Mouse (Mus musculus) embryonic facial prominence, embryonic 13.5 days (tissue): ENCODE data around the gene Frmpd1. TPM values are rescaled to one million over a fixed set of nuclear protein-coding genes. Genes with fewer than 3 reads are reported as not detected.
A peak's percentile ranks its signal among the peaks of the same experiment; 100 is the strongest.

ENCODE experiments used
- ATAC-seq: fragments of 200-750 bp; cut with Nextera tagmentation; 2 replicates; pipeline ENCODE4 v1.8.0; 2017; ENCODE audit warnings: low read depth; ENCODE audit not compliant: insufficient number of reproducible peaks, insufficient read depth, low FRiP score, low TSS enrichment
- H3K27ac ChIP-seq: fragments of 300-500 bp; sonication (generic); 2 replicates; pipeline ENCODE4 v1.5.1; 2015; ENCODE audit warnings: moderate library complexity, mild to moderate bottlenecking, inconsistent platforms
- H3K27me3 ChIP-seq: fragments of 300-500 bp; sonication (generic); 2 replicates; pipeline ENCODE4 v1.6.1; 2015; ENCODE audit warnings: mild to moderate bottlenecking, inconsistent platforms
- H3K36me3 ChIP-seq: fragments of 300-500 bp; sonication (generic); 2 replicates; pipeline ENCODE4 v1.6.1; 2015; ENCODE audit warnings: mild to moderate bottlenecking, inconsistent platforms
- H3K4me1 ChIP-seq: fragments of 300-500 bp; sonication (generic); 2 replicates; pipeline ENCODE4 v1.6.1; 2015; ENCODE audit warnings: inconsistent platforms
- H3K4me2 ChIP-seq: fragments of 300-500 bp; sonication (generic); 2 replicates; pipeline ENCODE4 v1.6.1; 2015; ENCODE audit warnings: moderate library complexity, mild to moderate bottlenecking, inconsistent platforms
- H3K4me3 ChIP-seq: fragments of 300-500 bp; sonication (generic); 2 replicates; pipeline ENCODE4 v1.5.1; 2015; ENCODE audit warnings: mild to moderate bottlenecking, inconsistent platforms
- H3K9ac ChIP-seq: fragments of 300-500 bp; sonication (generic); 2 replicates; pipeline ENCODE4 v1.6.1; 2015; ENCODE audit warnings: mild to moderate bottlenecking, inconsistent platforms
- H3K9me3 ChIP-seq: fragments of 300-500 bp; sonication (generic); 2 replicates; pipeline ENCODE4 v1.6.1; 2016; ENCODE audit warnings: inconsistent platforms
- WGBS: fragments of 180-500 bp; shearing (Covaris S2); methylation state at CpG from one replicate; pipeline ENCODE4 v1.1.7; 2015; ENCODE audit warnings: mixed read lengths; 5-methylcytosine and 5-hydroxymethylcytosine counted together
- polyA plus RNA-seq: library from polyadenylated mRNA; unstranded; fragments of >200 nt; fragmentation: Nextera tagmentation; extraction: Ambion mirVana; gene quantifications from 2 replicates; pipeline ENCODE4 v1.2.1, GENCODE M21; 2015

Frmpd1 gene
- polyA plus RNA-seq, 1 experiment from 2014 or later, result 2.6 TPM

DNA sequence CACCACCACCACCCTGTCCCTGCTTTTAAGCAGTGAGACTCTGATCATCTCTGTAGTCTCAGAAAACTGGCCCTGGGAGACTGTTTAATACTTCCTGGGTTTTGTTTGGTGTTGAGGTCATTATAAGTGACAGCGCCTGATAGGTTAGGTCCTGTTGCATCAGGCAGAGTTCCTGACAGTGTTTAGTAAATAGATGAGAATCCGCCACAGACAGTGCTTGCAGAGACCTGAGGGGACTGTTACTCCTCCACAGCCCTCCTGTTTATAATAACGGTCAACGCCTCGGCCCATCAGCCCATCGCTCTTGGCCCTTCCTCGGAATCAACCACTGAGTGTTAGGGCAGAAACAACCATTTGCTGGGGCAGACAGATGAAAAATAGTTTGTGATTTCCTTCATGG, 57.5 kb downstream of the Frmpd1 start:
- Histone ChIP-seq H3K4me1 (no peaks in the 10 kb centered on the region), H3K27ac (no peak overlapping the region), H3K36me3 (no peaks in the 10 kb centered on the region), H3K9ac (no peak overlapping the region), H3K4me2 (no peak overlapping the region), H3K9me3 (no peaks in the 10 kb centered on the region), H3K4me3 (no peak overlapping the region), H3K27me3 (no peaks in the 10 kb centered on the region)
- ATAC-seq, result no peak
- 85% methylated on average over 7 of the region's 7 CpGs for WGBS

DNA sequence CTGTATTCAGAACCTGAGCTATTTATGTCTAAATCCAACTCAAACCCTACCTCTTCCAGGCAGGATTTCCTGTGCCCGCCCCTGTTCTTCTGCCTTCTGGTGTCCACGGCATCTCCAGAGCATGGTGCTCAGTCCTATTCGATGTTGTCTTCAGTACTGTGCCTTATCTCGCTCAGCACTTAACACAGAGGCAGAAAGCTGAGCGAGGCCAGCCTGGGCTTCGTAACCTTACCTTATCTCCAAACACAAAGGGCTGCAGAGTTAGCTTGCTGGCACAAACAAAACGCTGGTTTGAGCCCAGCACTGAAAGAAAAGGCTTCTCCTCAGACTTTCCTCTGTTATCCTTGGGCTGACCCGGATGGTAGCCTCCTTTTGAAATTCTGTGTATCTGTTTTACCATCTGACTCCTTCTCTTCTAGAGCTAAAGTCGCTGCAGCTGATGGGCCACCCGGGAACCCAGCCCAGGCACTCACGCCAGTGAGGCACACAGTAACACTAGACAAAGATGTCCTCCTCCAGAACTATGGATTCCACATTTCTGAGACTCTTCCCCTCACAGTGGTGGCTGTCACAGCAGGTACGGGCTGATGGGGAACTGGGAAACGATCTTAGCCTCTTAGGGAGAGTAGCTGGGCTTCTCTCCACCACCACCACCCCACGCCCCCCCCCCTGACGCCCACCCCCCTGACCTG, 58.7 kb downstream of the Frmpd1 start:
- H3K9me3 ChIP-seq, result no peaks in the 10 kb centered on the region
- no peaks in the 10 kb centered on the region for H3K4me1 ChIP-seq
- H3K9ac ChIP-seq, result no peak overlapping the region
- no peak for ATAC-seq
- no peak overlapping the region for H3K4me3 ChIP-seq
- 0 out of 2 replicates have a peak overlapping the region, but pooled peaks have one; percentile 14 for H3K27ac ChIP-seq
- 68% methylated on average over 15 of the region's 15 CpGs for WGBS
- H3K36me3 ChIP-seq, result no peaks in the 10 kb centered on the region
- no peak overlapping the region for H3K4me2 ChIP-seq
- no peaks in the 10 kb centered on the region for H3K27me3 ChIP-seq

DNA sequence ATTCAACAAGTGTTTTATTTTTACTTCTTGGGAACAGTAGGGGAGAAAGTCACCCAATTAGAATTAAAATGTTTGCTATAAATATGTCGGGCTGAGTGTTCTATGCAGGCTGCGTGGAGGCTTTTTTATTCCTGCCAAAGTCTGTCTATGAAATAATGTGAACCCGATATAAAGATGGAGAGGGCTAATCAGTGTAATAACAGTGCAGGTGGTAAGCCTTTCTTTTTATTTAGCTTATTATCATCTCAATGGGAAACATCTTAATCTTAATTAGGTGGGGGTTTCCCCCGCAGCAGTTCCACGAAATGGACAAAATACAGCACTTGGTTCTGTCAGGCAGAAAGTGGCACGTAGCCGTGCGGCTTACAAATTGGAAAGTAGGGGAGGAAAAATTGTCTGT, 66.6 kb downstream of the Frmpd1 start:
- Histone ChIP-seq H3K4me2 (no peak overlapping the region), H3K4me1 (peaks cover 5% of the 10 kb centered on the region; the same call in 1 of the 2 replicates), H3K4me3 (no peak overlapping the region), H3K27me3 (no peaks in the 10 kb centered on the region), H3K36me3 (no peaks in the 10 kb centered on the region), H3K9ac (no peak overlapping the region), H3K9me3 (no peaks in the 10 kb centered on the region), H3K27ac (no peak overlapping the region)
- no peak for ATAC-seq
- 82% methylated on average over 8 of the region's 8 CpGs for WGBS

DNA sequence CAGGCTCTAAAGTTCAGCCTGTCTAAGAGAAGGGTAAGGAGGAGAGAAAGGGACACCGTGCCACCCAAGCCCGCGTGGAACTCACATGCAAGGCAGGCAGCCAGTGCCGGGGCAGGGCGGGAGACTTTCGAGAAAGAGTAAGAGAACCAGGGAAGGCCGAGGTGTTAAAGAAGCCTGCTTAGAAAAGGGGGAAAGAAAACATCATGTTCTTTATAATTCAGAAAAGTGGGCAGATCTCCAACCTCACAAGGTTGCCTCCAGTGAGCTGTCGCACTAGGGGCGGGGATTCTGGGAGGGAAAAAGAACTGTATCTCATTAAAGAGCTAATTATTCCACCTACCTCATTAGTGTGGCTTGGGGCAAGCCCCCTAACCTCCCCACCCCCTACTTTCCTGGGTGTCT, 68.2 kb downstream of the Frmpd1 start:
- no peaks in the 10 kb centered on the region for H3K36me3 ChIP-seq
- H3K9me3 ChIP-seq, result no peaks in the 10 kb centered on the region
- WGBS, result 54% methylated on average over 9 of the region's 9 CpGs
- ATAC-seq, result no peak
- H3K4me2 ChIP-seq, result no peak overlapping the region
- H3K27ac ChIP-seq, result no peak overlapping the region
- no peaks in the 10 kb centered on the region for H3K27me3 ChIP-seq
- H3K9ac ChIP-seq, result no peak overlapping the region
- H3K4me1 ChIP-seq, result peaks cover 5% of the 10 kb centered on the region; the same call in 1 of the 2 replicates
- no peak overlapping the region for H3K4me3 ChIP-seq

DNA sequence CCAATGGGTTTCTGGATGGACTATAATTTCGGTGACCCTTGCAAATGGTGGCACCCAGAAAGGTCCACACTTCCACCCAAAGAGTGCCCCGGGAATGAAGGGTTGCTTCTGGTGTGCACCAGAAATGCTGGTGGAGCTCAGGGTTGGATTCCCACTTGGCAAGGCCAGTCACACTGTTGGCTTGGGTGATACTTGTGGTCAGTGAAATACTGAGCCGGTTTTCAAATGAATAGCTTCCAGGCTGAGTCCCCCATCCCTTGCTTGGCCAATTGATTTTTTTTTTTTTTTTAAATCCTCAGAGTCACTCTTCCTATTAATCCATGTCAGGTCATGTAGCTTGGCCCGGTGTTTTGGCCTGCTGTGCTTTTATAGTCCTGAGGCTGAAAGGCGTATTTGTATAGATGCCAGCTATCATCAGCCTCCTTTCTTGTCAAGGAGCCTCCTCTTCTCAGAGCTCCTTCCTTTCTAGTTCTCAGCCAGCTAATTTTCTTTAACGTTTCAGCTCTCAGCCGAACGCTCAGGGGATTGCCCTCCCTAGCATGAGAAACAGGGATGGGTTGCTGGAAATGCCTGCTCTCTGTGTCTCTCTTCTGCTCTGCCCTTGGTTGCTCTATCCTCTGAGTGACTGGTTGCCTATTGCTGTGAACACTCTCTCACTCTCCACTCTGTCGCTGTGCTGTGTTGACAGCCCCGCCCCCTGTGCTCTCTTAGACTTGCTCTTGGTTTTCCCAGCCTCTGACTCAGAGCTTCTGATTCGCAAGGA, 69.3 kb downstream of the Frmpd1 start:
- 45% methylated on average over 11 of the region's 11 CpGs for WGBS
- Histone ChIP-seq H3K9ac (no peak overlapping the region), H3K4me3 (no peak overlapping the region), H3K27me3 (no peaks in the 10 kb centered on the region), H3K36me3 (no peaks in the 10 kb centered on the region), H3K4me1 (peaks cover 5% of the 10 kb centered on the region; the same call in 1 of the 2 replicates), H3K4me2 (no peak overlapping the region), H3K9me3 (no peaks in the 10 kb centered on the region), H3K27ac (no peak overlapping the region)
- ATAC-seq, result no peak

DNA sequence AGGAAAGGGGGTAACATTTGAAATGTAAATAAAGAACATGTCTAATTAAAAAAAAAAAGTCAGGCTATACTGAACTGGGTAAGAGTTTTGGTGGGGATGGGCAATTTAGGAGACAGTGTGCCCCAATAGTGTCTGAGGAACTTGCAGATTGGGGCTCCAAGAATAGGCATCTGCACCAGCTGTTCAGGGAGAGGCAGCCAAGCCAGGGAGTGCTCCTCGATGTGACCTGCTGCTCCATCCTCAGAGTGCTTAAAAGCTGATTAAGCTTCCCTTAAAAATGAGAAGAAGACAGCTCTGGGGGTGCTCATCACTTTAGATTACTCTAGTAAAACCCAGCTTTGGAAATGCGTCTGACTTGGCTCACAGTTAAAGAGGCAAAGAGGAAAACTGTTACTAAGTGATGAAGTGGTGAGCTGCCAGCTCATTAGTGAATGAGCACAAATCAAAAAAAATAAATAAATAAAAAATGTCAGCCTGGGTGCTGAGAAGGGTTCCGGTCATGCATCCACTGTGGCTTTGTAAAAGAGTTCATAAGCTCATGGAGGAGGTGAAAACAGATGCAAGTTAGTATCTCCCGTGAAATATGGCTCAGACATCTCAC, 74.7 kb downstream of the Frmpd1 start:
- H3K9ac ChIP-seq, result no peak overlapping the region
- no peak overlapping the region for H3K4me2 ChIP-seq
- no peak overlapping the region for H3K4me3 ChIP-seq
- ATAC-seq, result no peak
- H3K4me1 ChIP-seq, result peaks cover 15% of the 10 kb centered on the region; the same call in 1 of the 2 replicates
- 68% methylated on average over 4 of the region's 4 CpGs for WGBS
- no peaks in the 10 kb centered on the region for H3K27me3 ChIP-seq
- no peaks in the 10 kb centered on the region for H3K36me3 ChIP-seq
- no peaks in the 10 kb centered on the region for H3K9me3 ChIP-seq
- H3K27ac ChIP-seq, result no peak overlapping the region

DNA sequence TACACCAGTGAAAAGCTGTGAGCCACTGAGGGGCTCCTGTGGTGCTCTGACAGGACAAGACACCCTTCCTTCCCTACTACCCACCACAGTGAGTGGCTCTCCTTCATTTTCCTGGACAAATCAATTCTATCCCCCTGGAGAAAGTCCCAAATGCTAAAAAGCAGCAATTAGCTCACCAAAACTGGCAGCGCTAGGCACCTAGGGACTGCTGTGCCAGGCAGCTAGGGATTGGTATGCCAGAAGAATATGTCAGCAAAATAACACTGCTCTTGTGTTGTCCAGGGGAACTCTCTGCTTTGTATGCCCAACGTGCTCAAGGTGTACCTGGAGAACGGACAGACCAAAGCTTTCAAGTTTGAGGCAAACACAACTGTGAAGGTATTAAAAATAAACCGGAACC, 76.9 kb downstream of the Frmpd1 start:
- no peak overlapping the region for H3K9ac ChIP-seq
- H3K36me3 ChIP-seq, result no peaks in the 10 kb centered on the region
- H3K27ac ChIP-seq, result no peak overlapping the region
- H3K4me2 ChIP-seq, result no peak overlapping the region
- 93% methylated on average over 4 of the region's 4 CpGs for WGBS
- no peak overlapping the region for H3K4me3 ChIP-seq
- H3K27me3 ChIP-seq, result no peaks in the 10 kb centered on the region
- H3K4me1 ChIP-seq, result 0 out of 2 replicates have a peak, but pooled peaks cover 13% of the 10 kb centered on the region
- ATAC-seq, result no peak
- no peaks in the 10 kb centered on the region for H3K9me3 ChIP-seq

DNA sequence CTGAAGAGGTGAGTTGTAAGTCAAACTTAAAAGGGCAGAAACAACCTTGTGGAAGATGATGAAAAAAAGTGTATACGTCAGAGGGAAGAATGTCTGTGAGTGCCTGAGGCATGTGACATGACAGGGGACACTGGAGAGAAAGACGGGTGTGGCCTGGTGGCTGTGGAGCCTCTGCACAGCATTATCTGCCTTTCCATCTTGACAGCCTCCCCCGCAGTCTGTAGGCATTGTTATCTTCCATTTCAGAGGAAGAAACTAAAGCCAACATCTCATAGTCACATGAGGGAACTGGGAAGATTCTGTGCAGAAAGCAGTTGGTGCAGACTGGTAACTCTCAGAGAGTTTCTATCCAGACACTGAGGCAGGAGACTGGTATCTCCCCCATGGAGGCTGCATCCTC, 83.2 kb downstream of the Frmpd1 start:
- 55% methylated on average over 3 of the region's 3 CpGs for WGBS
- Histone ChIP-seq H3K4me2 (no peak overlapping the region), H3K27ac (no peak overlapping the region), H3K36me3 (no peaks in the 10 kb centered on the region), H3K9me3 (no peaks in the 10 kb centered on the region), H3K4me3 (no peak overlapping the region), H3K27me3 (no peaks in the 10 kb centered on the region), H3K4me1 (peaks cover 17% of the 10 kb centered on the region), H3K9ac (no peak overlapping the region)
- no peak for ATAC-seq

DNA sequence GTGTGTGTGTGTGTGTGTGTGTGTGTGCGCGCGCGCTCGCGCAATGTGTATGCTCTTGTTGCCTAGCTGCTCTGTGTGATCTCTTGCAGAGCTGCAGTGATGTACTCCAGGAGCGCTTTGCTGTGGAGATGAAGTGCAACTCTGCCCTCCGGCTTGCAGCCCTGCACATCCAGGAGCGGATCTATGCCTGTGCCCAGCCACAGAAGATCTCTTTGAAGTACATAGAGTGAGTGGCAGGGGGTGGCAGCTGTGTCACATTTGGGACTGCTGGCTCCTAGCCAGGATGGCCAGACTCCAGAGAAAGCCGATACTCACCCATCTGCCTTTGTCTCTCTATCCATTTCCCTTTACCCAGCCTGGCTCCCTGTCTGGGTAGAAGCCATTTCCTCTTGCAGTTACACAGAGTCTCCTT, 86.4 kb downstream of the Frmpd1 start:
- 62% methylated on average over 10 of the region's 10 CpGs for WGBS
- peak overlapping the region; percentile 48 for H3K27ac ChIP-seq
- no peaks in the 10 kb centered on the region for H3K27me3 ChIP-seq
- peaks cover 12% of the 10 kb centered on the region for H3K4me1 ChIP-seq
- H3K36me3 ChIP-seq, result no peaks in the 10 kb centered on the region
- no peak overlapping the region for H3K4me3 ChIP-seq
- ATAC-seq, result no peak
- no peaks in the 10 kb centered on the region for H3K9me3 ChIP-seq
- peak overlapping the region; percentile 16; the same call in 1 of the 2 replicates for H3K4me2 ChIP-seq
- H3K9ac ChIP-seq, result no peak overlapping the region

DNA sequence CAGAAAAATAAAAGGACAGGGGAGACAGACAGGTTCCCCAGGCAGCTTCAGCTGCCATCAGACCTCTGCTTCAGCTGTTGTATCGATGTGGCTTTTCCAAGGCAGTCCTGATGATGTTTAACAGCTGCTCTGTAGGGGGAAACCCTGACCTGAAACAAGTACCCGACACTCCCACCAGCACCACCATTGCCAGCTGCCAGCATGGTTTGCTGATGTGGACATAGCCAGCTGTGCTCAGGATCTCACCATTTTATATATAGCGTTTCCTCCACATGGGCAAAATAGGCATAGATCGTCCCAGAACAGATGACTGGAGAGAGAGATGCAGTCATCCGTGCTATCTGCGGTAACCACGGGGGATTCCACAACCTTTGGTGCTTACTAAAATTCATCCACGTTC, 91.1 kb downstream of the Frmpd1 start:
- WGBS, result 76% methylated on average over 8 of the region's 8 CpGs
- H3K4me3 ChIP-seq, result no peak overlapping the region
- H3K27ac ChIP-seq, result no peak overlapping the region
- peaks cover 15% of the 10 kb centered on the region for H3K4me1 ChIP-seq
- H3K4me2 ChIP-seq, result no peak overlapping the region
- no peaks in the 10 kb centered on the region for H3K9me3 ChIP-seq
- no peak overlapping the region for H3K9ac ChIP-seq
- no peak for ATAC-seq
- H3K36me3 ChIP-seq, result no peaks in the 10 kb centered on the region
- H3K27me3 ChIP-seq, result no peaks in the 10 kb centered on the region

DNA sequence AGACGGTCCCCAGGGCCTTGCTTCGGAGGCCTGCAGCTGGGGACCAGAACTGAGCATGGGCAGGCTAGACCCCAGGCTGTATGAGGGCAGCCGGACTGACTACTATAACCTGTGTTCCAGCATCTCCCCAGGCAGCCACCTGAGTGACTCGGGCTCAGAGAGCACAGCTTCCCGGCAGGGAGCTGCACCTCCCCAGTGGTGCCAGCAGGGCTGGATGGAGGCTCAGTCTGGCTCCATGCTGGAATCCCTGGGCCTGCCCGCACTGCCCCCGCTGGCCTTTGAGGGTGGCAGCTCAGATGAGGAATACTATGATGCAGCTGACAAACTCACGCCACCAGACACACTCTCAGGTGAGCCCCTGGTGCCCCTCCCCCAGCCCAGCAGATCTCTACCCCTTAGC, 94.6 kb downstream of the Frmpd1 start:
- 67% methylated on average over 8 of the region's 8 CpGs for WGBS
- no peak overlapping the region for H3K9ac ChIP-seq
- H3K36me3 ChIP-seq, result no peaks in the 10 kb centered on the region
- no peak overlapping the region for H3K27ac ChIP-seq
- no peaks in the 10 kb centered on the region for H3K27me3 ChIP-seq
- H3K4me3 ChIP-seq, result no peak overlapping the region
- no peaks in the 10 kb centered on the region for H3K9me3 ChIP-seq
- no peak overlapping the region for H3K4me2 ChIP-seq
- H3K4me1 ChIP-seq, result 0 out of 2 replicates have a peak, but pooled peaks cover 4% of the 10 kb centered on the region
- no peak for ATAC-seq
